Mouse (Mus musculus) left cerebral cortex, postnatal 36 days (tissue): ENCODE measurements around the gene Nt5c2. TPM values are rescaled to one million over a fixed set of nuclear protein-coding genes. Genes with fewer than 3 reads are reported as not detected.

ENCODE experiments used
- DNase-seq, 2 experiments: peaks; one replicate each; pipeline ENCODE4 v3.0.0; 2021 to 2022; ENCODE audit warnings: low spot score in 2 of 2, mixed read lengths in 1 of 2
- intact Hi-C: fragments of 180-260 bp; cut with DNase I; formaldehyde crosslinking; loops from one replicate; pipeline ENCODE4 v1.15.1; 2025
- total RNA-seq, 2 experiments: library from RNA; stranded (reverse); gene quantifications; 2 replicates each; pipeline ENCODE4 v1.2.3; 2021

Nt5c2 gene
- total RNA-seq, 2 experiments from 2014 or later, result 68.1 to 78.8 TPM

GRCm38 (mm10) chr19:46871651-46872050 lies 143.3 kb downstream of the Nt5c2 start:
- DNase-seq, result no peak
- intact Hi-C loops, result loop anchor here (10.0 kb wide), 1 partner anchor 277 kb away; the partner anchor contains the start of gene Wbp1l

- intact Hi-C loops, result loop anchor here (10.0 kb wide), 1 partner anchor 276 kb away; the partner anchor contains the start of gene Wbp1l
- DNase-seq, result no peak
Measured at GRCm38 (mm10) chr19:46871096-46871495, 143.9 kb downstream of the Nt5c2 start.

GRCm38 (mm10) chr19:46869526-46869925 lies 145.4 kb downstream of the Nt5c2 start:
- intact Hi-C loops, result loop anchor here (1.0 to 5.0 kb wide), 2 partner anchors 109 to 197 kb away; partner anchors contain the start of gene Cyp17a1
- DNase-seq, result peak; percentile 79 to 86

DNA sequence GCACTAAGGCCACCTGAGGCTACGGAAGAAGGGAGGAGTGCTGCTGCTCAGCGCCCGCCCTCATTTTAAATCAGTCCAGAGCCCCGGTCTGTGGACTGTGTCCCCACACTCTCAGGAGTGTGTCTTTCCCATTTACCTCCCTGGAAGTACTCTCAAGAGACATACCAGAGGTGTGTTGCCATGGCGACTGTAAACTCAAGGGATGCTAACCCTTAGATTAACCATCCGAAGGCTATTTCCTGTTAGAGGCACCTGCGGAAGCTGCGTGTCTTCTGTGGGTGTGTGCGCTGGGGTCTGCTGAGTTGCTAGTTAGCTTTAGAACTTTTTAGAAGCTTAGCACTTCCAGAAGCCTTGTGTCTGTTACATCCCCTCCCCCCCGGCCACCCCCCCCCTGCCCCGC lies 145.9 kb downstream of the Nt5c2 start:
- DNase-seq, result no peak
- intact Hi-C loops, result loop anchor here (1.0 to 5.0 kb wide), 2 partner anchors 109 to 197 kb away; partner anchors contain the start of gene Cyp17a1

- no peak for DNase-seq
- intact Hi-C loops, result loop anchor here (5.0 kb wide), 1 partner anchor 193 kb away; the partner anchor contains the start of gene Cyp17a1
Measured at GRCm38 (mm10) chr19:46865381-46865780, 149.6 kb downstream of the Nt5c2 start.

- intact Hi-C loops, result loop anchor here (5.0 kb wide), 1 partner anchor 193 kb away; the partner anchor contains the start of gene Cyp17a1
Measured at GRCm38 (mm10) chr19:46864731-46865331, 150.1 kb downstream of the Nt5c2 start.

GRCm38 (mm10) chr19:46864079-46864478 lies 150.9 kb downstream of the Nt5c2 start:
- no peak for DNase-seq
- intact Hi-C loops, result no loop called here

More at GRCm38 (mm10) chr19:46864731-46865331, 150.1 kb downstream of the Nt5c2 start:
- no peak for DNase-seq

DNA sequence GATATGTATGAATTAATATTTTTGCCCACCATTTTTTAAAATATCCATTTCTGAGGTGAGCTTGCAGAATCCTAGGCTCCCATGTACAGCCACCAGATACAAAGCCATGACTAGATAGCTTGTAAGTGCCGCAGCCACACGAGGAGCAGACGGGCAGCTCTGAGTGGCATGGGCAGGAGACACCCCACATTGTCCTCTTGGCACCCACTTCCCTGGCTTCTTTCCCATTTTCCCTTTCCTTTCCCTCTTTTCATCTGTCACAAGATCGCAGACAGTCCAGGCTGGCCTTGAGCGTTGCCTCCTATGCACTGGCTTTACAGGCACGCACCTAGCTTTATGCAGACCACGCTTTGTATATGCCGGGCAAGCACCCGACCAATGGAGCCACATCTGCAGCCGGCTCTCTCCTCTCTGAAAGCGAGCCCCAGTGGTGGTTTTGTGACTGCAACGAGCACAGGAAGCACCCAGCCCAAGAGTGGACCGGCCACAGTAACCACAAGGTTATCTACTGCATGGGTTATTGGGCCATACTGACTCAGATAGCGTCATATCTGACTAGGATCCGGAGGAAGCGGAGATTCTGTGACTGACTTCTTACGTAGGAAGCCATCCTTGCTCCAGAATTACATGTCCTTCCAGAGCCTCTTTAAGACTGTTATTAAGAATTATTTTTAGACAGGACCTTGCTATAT lies 151.6 kb downstream of the Nt5c2 start:
- no peak for DNase-seq
- intact Hi-C loops, result no loop called here

DNA sequence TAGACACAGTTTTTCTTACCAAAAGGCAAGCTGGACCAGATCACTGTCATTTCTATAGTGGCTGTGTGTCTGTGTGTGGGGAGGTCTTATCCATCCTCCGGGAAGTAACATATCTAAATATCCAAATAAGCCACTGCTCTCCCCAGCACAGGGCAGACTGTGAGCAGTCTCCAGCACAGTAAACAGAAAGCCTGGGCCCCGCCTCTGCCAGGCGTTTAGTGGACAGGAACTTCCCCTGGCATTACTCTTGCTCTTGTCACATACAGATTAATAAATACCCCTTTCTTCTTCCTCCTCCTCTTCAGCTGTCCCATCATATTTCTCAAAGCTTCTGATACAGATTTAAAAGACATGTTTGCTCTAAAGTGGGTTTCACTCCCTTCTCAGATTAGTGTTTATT lies 152.4 kb downstream of the Nt5c2 start:
- DNase-seq, result no peak
- intact Hi-C loops, result no loop called here

GRCm38 (mm10) chr19:46858200-46858599 lies 156.8 kb downstream of the Nt5c2 start:
- intact Hi-C loops, result loop anchor here (10.0 kb wide), 1 partner anchor 283 kb away; the partner anchor contains the start of genes Arl3 and Sfxn2
- DNase-seq, result no peak

- intact Hi-C loops, result loop anchor here (10.0 kb wide), 1 partner anchor 283 kb away; the partner anchor contains the start of genes Arl3 and Sfxn2
- DNase-seq, result no peak
Measured at GRCm38 (mm10) chr19:46857277-46857989, 157.5 kb downstream of the Nt5c2 start.

DNA sequence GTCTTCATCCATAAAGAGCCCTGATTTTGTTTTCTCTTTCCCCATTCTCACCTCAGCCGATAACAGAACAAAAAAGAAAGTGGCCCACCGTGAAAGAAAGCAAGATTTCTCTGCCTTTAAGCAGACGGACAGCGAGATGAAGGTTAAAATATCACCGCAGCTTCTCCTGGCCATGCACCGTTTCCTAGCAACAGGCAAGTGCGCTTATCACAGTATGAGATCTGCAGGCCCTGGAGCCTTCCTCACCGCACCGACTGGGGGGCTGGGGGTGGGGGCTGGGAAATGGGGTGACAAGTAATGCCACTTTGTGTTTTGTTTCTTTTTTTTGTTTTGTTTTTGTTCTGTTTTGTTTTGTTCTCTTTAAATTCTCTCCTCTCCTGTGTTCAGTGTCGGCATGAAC lies 158.2 kb downstream of the Nt5c2 start:
- intact Hi-C loops, result loop anchor here (10.0 kb wide), 1 partner anchor 282 kb away; the partner anchor contains the start of genes Arl3 and Sfxn2
- no peak for DNase-seq

GRCm38 (mm10) chr19:46856232-46856631 lies 158.7 kb downstream of the Nt5c2 start:
- intact Hi-C loops, result loop anchor here (10.0 kb wide), 1 partner anchor 281 kb away; the partner anchor contains the start of genes Arl3 and Sfxn2
- DNase-seq, result no peak

GRCm38 (mm10) chr19:46849443-46849997 lies 165.4 kb downstream of the Nt5c2 start:
- intact Hi-C loops, result no loop called here
- DNase-seq, result no peak

- intact Hi-C loops, result no loop called here
- no peak for DNase-seq
Measured at GRCm38 (mm10) chr19:46848381-46849268, 166.3 kb downstream of the Nt5c2 start.

- DNase-seq, result no peak
- intact Hi-C loops, result no loop called here
Measured at GRCm38 (mm10) chr19:46846459-46846858, 168.5 kb downstream of the Nt5c2 start.

- DNase-seq, result no peak
- intact Hi-C loops, result no loop called here
Measured at GRCm38 (mm10) chr19:46846056-46846455, 168.9 kb downstream of the Nt5c2 start.

- intact Hi-C loops, result no loop called here
- no peak for DNase-seq
Measured at GRCm38 (mm10) chr19:46843030-46843429, 171.9 kb downstream of the Nt5c2 start.

GRCm38 (mm10) chr19:46841016-46841415 lies 173.9 kb downstream of the Nt5c2 start:
- intact Hi-C loops, result no loop called here
- DNase-seq, result no peak
